Mouse (Mus musculus): ENCODE measurements around the gene Gm8994. TPM values are rescaled to one million over a fixed set of nuclear protein-coding genes. Genes with fewer than 3 reads are reported as not detected.
A peak's percentile ranks its signal among the peaks of the same experiment; 100 is the strongest.

Gene Gm8994
- total RNA-seq, 2 experiments from 2014 or later: not detected

- DNase-seq (ENCODE audit: low spot score in 2 of 2): no peak
Measured at GRCm38 (mm10) chr6:136358471-136358870, 31.1 kb downstream of the Gm8994 start.

- no peak for DNase-seq (ENCODE audit: low spot score in 2 of 2)
Measured at GRCm38 (mm10) chr6:136363313-136363712, 36.0 kb downstream of the Gm8994 start.

GRCm38 (mm10) chr6:136364008-136364407 is 36.7 kb downstream of the Gm8994 start:
- no peak for DNase-seq (ENCODE audit: low spot score in 2 of 2)

GRCm38 (mm10) chr6:136364430-136365098 is 37.2 kb downstream of the Gm8994 start:
- DNase-seq (ENCODE audit: low spot score in 2 of 2): peak in 1 of 2 experiments; percentile 23

GRCm38 (mm10) chr6:136376097-136376496 is 48.8 kb downstream of the Gm8994 start:
- DNase-seq (ENCODE audit: low spot score in 2 of 2): no peak

Other genes starting within 250 kb of the Gm8994 start
- gene Grin2b, start 154.0 kb upstream of the Gm8994 start, total RNA-seq (2021): 100 to 1,000 TPM; 341 to 375 TPM
- not detected for gene E330021D16Rik, start 88.0 kb downstream of the Gm8994 start, total RNA-seq (2021)
- gene Atf7ip, start 178.6 kb downstream of the Gm8994 start, total RNA-seq (2021): 100 to 1,000 TPM; 139 to 148 TPM